Mouse (Mus musculus): ENCODE results near the gene Fam83g. TPM values are rescaled to one million over a fixed set of nuclear protein-coding genes. Genes with fewer than 3 reads are reported as not detected.

Fam83g gene
- 0.08 TPM for polyA plus RNA-seq (2014; fragmentation: Illumina TruSeq; extraction: RNeasy Lipid Tissue Mini Kit (QIAGEN cat#74804); ENCODE audit: low read depth, low replicate concordance)

GRCm38 (mm10) chr11:61683907-61684731, at the start of gene Fam83g:
Gene Fam83g, plus strand, starts transcription at chr11:61684091.

GRCm38 (mm10) chr11:61652686-61653447, 31.0 kb upstream of the Fam83g start, which contains the start of gene Grap:
Gene Grap, plus strand, starts transcription at chr11:61653265.

GRCm38 (mm10) chr11:61720636-61721035, 36.7 kb downstream of the Fam83g start, which contains the start of gene Slc5a10:
Gene Slc5a10, minus strand, starts transcription at chr11:61720826.

Other genes starting within 250 kb of the Fam83g start
- not detected for gene Rnf112, start 230.0 kb upstream of the Fam83g start, polyA plus RNA-seq (2014; fragmentation: Illumina TruSeq; extraction: RNeasy Lipid Tissue Mini Kit (QIAGEN cat#74804); ENCODE audit: low read depth, low replicate concordance)
- 0.29 TPM for gene Mfap4, start 198.7 kb upstream of the Fam83g start, polyA plus RNA-seq (2014; fragmentation: Illumina TruSeq; extraction: RNeasy Lipid Tissue Mini Kit (QIAGEN cat#74804); ENCODE audit: low read depth, low replicate concordance)
- gene Mapk7, start 189.7 kb upstream of the Fam83g start, polyA plus RNA-seq (2014; fragmentation: Illumina TruSeq; extraction: RNeasy Lipid Tissue Mini Kit (QIAGEN cat#74804); ENCODE audit: low read depth, low replicate concordance) = 0.58 TPM
- not detected for gene B9d1, start 178.9 kb upstream of the Fam83g start, polyA plus RNA-seq (2014; fragmentation: Illumina TruSeq; extraction: RNeasy Lipid Tissue Mini Kit (QIAGEN cat#74804); ENCODE audit: low read depth, low replicate concordance)
- 3.3 TPM for gene Epn2, start 104.4 kb upstream of the Fam83g start, polyA plus RNA-seq (2014; fragmentation: Illumina TruSeq; extraction: RNeasy Lipid Tissue Mini Kit (QIAGEN cat#74804); ENCODE audit: low read depth, low replicate concordance)
- 0.61 TPM for gene Grap, start 30.8 kb upstream of the Fam83g start, polyA plus RNA-seq (2014; fragmentation: Illumina TruSeq; extraction: RNeasy Lipid Tissue Mini Kit (QIAGEN cat#74804); ENCODE audit: low read depth, low replicate concordance)
- not detected for gene Slc5a10, start 36.7 kb downstream of the Fam83g start, polyA plus RNA-seq (2014; fragmentation: Illumina TruSeq; extraction: RNeasy Lipid Tissue Mini Kit (QIAGEN cat#74804); ENCODE audit: low read depth, low replicate concordance)
- gene Prpsap2, start 78.0 kb downstream of the Fam83g start, polyA plus RNA-seq (2014; fragmentation: Illumina TruSeq; extraction: RNeasy Lipid Tissue Mini Kit (QIAGEN cat#74804); ENCODE audit: low read depth, low replicate concordance) = 20.8 TPM
- 58.8 TPM for gene Ulk2, start 171.0 kb downstream of the Fam83g start, polyA plus RNA-seq (2014; fragmentation: Illumina TruSeq; extraction: RNeasy Lipid Tissue Mini Kit (QIAGEN cat#74804); ENCODE audit: low read depth, low replicate concordance)
- gene Akap10, start 246.2 kb downstream of the Fam83g start, polyA plus RNA-seq (2014; fragmentation: Illumina TruSeq; extraction: RNeasy Lipid Tissue Mini Kit (QIAGEN cat#74804); ENCODE audit: low read depth, low replicate concordance) = 10.1 TPM